Mouse (Mus musculus) right cerebral cortex, postnatal 36 days (tissue): ENCODE measurements around the gene Mpst.

ENCODE experiments used
- DNase-seq, 2 experiments: peaks; one replicate each; pipeline ENCODE4 v3.0.0; 2022; ENCODE audit warnings: low spot score in 2 of 2, mixed read lengths in 1 of 2

The Mpst gene

DNA sequence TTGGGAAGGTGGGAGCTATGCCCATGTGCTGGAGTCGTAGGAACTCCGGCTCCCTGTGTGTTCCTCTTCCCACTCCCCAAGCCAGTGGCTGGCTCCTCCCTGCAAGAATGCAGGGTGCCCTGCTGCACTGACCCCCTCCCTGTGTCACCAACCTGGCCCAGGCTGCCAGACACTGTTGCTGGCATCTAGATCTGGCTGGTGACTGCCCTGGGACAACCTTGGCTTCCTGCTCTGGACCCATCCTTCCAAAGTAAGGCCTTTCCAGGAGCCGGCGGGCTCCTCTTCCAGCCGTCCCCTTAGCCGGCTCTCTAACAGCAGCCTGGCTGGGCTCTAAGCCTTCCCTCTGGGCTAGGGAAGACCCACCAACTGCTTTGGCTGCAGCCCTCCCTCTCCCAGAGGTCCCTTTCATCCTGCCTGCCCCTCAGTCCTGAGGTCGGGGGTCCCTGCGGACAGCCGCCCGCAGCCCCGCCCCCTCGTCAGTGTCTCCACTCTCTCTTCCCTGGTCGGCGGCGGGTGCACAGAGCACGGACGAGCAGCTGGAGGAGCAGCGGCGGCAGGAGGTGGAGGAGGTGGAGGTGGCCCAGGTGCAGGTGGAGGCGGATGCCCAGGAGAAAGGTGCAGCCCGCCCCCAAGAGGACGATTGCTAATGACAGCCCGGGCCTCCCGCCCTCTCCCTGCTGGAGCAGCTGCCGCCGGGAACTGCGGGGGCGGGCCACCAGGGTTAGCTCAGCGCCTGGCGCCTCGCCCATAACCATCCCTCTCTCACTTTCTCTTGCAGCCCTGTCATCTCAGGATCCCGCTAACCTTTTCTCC is 30.4 kb downstream of the Mpst start:
- DNase-seq, result peak; percentile 91 to 93

DNA sequence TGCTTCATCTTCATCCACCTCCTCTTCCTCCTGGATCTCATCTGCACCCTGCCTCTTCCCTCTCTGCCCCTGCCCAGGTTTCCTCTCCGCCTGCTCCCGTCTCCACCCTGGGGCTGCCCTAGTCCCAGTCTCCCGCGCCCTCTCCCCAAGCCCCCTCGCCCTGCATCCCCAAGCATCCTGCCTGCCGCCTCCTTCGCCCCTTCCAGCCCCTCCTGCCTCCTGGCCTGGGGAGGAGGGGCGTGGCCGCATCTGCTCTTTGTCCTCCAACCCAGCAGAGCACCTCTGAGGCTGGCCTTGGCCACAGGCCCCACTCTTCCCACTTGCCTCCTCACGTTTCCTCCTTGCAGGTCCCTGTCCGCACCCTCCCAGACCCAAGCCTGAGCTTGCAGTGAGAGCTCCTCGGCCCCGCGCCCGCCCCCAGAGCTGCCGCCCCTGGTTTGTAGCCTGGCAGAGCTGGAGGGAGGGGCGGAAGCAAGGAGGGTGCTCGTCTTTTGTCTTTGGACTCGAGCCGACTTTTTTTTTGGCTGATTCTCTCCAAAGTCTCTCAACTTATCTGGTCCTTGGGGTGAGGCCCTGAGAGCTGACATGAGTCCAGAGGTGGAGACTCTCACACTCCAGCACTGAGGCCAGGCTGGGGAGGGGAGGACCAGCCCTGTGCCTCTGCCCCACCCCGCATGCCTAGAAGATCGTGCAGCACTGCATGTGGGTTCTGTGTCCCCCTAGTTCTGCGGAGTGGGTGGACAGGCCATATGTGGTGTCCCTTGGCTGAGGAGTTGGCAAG is 31.2 kb downstream of the Mpst start:
- DNase-seq, result peak; percentile 76

DNA sequence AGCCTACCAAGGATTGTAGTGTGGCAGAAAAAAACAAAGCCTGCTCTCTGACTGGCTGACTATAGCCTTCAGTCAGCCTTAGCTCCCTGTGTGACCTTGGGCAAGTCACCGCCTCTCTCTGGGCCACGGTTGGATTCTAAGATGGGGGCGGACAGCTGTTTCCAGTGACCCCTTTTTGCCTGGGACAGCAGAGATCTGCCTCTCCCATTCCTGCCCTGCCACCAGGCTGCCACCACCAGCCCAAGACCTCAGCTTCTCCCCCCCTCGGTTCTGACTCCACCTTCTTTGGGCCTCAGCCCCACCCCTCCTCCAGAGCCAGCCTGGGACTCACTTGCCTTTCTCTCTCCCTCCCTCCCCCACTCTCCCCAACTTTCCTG is 31.8 kb downstream of the Mpst start:
- DNase-seq, result no peak

DNA sequence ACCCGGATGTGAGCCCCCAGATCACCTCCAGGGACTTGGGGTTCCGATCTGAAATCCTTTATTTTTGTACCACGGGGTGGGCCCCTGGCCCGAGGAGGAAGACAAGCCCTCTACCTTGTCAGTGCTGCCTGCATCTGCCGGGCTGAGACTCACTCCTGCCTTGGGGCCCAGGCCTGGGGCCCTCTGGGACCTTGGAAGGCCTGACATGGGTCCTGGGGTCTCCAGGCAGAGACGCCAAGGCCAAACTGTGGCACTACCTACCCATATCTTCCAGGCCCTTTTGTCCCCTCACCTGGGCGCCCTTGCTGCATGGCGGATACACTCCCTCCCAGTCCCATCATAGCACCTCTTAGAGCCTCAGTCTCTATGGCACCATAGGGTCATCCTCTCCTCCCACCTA is 32.3 kb downstream of the Mpst start:
- DNase-seq, result no peak

DNA sequence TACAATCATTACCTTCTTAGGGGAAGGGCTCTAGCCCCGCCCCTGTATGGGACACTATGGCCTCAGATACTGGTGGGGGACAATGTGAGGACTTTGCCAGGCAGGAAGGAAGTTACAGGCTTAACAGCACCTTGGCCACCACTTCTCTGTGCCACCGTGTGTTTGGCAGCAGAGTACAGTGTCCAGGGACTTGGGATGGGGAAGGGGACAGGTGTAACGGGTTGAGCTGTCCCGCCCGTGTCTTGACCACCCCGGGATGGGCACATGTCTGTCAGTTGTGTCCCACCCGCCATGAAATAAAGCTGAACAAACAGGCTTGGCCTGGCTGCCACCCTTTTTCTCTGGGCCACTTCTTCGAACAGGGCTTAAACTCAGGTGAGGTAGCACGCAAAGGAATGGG is 32.8 kb downstream of the Mpst start:
- no peak for DNase-seq

DNA sequence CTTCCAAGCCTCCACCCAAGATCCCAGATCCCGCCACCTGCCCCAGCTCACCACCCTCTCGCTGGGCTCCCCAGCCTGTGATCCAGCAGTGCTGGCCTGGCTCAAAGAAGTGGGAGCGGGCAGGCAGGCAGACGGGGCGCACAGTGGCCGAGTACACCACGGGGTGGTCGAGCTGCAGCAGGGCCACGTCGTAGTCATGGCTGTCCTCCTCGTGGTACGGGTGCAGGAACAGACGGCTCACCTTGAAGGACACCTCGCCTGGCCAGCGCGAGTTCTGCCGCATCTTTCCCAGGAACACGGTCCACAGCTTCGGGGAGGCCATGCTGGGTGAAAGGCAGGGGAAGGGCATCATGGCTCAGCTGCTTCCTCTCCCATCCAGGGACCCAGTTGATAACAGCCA is 36.0 kb downstream of the Mpst start:
- DNase-seq, result no peak

DNA sequence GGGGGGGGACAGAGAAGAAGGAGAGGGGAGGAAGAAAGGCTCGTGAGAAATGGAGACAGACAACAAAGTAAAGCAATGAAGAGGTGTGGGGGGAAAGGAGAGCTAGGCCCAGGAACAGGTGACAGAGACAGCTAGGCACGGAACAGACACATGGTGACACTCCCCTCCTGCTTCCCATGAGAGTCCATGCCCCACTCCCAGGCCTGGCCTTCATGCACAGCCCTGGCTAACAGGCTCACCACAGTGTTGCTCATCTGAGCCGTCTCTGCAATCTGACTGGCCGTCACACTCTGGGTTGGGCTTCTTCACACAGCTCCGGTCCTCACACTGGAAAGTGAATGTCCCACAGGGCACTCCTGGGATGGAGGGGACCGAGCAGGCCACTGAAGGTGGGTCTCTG is 37.6 kb downstream of the Mpst start:
- DNase-seq, result no peak

DNA sequence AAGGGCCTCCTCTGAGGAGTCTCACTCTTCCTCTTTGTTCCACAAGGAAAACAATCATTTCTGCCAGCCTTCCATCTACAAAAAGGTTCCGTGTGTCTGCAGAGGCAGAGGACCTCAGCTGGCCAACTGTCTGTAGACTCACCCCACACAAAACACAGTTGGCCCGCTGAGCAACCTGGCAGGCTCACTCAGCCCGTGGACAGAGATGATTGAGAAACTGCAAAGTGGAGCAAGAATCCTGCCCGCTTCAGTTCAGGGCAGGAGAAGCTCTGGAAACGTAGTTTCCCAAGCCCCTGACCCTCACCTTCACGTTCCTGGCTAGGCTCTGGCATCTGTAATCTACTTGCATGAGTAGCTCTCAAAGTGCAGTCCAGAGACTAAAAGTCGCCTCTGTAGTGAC is 40.9 kb downstream of the Mpst start:
- no peak for DNase-seq

DNA sequence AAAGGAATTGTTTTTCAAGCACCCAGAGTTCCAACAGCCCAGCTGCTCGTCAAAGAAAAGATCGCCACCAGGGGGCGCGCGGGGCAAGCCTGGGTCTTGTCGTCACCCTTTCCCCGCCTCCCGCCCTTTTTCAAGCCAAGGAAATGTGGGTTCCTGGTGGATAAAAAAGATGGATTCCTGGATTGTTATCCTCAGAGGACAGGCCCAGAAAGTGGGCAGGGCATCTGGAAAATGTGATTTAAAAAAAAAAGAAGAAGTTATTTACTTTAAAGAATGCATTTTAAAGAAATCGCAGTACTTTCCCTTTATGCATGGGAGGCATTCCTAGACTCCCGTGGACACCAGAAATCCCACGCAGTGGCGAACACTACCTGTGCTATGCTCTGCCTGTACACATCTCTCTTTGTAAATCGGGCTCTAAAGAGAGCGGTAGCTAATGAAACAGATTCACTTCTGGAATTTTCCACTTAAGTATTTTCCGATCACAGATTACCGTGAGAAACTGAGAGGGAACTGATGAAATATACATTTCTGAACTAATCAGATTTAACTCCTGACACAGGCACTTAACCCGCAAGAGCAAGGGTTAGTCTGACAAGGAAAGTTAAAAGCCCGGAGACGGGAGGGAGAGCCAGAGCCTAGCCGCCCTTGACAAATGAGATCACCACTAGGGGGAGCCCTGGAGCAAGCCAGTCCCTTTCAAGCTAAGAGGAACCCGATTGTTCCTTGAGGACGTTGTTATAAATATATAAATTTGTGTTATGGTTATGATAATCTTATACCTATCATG is 41.7 kb downstream of the Mpst start:
- peak; percentile 88 to 89 for DNase-seq

DNA sequence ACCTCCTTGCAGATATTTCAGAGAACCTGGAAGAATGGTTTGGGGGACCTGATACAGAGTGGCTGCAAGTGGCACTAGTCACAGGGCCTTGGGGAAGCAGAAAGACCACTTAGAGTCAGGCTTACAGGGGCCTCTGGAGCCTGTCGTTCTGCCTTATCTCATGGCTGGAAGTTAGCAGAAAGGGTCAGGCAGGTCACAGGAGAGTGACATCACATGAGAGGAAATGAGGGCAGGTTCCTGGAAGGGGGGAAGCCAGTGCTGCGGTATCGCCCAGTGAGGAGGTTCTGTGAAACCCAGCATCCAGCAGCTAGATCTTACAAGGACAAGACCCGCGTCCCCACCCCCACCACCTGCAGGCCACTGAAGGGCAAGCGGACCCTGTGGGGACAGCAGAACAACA is 42.9 kb downstream of the Mpst start:
- no peak for DNase-seq

DNA sequence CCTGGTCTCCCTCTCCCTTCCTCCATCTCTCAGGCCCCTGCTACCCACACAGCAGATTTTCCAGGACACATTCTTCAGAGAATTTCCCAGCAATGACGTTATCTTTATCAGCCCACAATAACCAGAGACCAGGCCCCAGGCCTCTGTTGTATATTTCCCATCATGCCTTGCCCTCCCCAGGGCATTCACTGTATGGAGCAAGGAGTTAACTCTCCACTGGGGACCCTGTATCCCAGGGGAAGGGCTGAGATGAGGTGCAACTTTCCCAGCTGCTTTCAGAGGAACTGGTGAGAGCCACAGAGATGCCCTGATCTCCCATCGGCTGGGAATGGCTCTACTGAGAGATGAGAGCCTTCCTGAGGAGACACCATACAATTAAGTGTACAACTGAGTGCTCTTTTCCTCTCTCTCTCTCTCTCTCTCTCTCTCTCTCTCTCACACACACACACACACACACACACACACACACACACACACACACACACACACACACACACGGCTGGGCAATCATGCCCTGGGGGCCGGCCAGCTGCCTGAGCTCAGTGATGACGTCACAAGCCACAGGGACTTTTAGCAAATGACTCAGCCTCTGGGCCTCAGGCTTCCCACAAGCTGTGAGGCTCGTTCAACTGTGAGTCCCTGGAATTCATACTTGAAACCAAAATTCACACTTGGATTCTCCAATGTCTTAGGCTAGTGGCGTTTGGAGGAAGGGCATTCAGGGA is 43.6 kb downstream of the Mpst start:
- DNase-seq, result no peak

DNA sequence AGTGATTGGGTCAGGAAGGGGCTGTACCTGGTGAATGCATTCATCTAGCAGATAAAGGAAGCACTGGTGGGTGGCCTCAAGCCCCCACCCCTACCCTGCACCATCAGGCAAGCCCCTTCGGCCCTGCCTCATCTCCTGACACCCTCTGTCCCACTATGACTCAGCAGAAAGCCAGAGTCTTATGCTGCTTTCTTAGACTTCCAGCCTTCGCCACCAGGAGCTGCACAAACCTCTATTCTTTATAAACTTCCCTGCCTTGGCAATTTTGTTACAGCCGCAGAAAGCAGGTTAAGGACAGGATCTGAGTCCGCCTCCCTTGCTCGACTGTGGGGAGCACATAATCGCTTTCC is 44.2 kb downstream of the Mpst start:
- DNase-seq, result no peak

DNA sequence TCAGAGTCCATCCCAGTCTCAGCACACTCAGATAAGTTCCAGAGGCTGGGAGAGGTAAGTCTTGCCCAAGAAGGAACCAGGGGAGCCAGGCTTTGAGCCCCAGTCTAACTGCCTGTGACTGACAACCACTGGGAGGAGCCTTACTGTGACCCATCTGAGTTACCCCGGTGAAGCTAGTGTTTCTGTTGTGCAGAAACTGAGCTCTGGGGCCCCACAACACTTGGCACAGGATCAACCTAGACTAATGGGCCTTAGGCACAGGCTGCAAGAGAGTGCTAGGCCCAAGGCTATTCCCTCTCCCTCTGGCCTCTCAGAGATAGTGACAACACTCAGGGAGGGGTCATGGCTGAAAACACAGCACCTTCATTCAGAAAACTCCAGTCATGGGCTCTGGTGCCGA is 45.0 kb downstream of the Mpst start:
- no peak for DNase-seq

DNA sequence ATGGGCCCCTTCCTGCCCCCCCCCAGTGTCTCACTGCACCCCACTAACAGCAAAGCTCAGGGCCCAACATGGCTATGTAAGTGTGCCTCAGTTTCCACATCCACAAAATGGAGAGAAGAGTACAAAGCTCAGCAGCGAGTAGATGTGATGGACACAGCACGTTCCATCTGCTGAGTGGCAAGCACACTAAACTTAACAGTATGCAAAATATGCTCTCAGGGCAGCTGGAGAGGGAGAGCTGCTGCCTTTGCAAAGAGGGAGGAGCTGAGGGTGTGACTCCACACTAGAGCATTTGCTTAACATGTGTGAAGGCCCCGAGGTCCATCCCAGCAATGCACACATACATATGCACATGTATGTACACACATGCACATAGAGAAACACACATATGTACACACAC is 46.7 kb downstream of the Mpst start:
- no peak for DNase-seq

DNA sequence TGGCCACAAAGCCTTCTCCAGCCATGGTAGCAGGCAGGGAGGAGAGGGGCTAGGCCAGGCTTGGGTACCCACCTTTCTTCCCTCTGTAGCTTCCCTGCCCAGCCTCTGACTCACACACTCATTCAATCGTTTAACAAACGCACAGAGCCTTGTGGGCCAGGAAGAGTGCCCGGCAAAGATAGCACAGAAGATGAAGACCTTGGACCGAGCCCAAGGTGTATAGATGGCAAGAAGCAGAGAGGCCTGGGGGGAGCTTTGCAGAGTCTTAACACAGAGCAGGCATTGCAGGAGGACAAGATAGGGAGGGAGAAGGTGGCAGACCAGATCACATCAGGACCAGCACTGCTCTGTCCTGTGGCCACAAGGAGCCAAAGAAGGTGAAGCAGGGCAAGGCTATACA is 49.0 kb downstream of the Mpst start:
- DNase-seq, result no peak

DNA sequence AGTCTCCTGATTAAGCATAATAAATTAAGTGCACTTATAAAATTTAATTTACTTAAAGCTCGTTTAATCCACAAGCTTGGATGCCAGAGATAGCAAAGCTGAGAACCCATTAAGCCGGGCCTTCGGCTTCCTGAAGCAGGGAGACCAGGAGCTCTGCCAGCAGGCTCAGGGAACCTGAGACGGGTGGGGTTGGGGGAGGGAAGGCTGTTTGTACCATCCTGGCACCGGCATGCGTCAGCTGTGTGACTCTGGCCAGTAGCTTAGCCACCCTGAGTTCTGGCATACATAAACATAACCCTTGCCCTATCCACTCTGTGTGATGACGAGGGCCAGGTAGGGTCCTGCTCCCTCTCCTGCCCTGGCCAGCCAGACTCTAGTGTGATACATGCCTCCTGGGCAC is 49.8 kb downstream of the Mpst start:
- DNase-seq, result no peak

DNA sequence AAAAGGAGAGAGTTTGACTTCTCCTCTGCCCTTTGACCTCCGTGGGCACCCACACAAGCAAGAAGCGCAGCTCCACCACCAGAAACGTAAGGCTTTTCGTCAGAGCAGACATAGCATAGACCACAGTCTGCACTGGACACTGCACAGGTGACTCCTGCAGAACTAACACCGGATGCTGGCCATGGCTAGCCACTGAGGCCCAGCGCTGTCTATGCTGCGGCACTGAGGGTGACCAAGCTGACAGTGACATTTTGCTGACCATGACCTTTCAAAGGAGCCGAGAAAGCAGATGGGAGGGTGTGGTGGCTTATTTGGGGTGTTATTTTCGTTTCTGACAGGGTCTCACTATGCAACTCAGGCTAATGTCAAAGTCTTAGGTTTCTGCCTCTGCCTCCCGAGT is 51.0 kb downstream of the Mpst start:
- no peak for DNase-seq

DNA sequence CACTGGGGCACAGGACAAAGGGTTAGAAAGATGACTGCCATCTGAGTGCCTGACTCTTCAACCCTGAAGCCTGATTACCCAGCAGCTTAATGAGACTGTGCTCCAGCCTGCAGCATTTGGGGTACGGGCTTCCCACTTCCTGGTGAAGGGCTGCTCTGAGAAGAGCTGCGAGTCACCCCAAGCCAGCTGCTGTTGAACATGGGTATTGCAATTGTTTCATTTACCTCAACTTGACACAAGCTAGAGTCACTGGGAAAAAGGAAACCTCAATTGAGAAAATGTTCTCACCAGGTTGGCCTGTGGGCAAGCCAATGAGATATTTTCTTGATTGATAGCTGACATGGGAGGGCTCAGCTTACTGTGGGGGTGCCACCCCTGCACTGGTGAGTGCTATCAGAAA is 56.8 kb downstream of the Mpst start:
- DNase-seq, result no peak
